Mouse (Mus musculus) layer of hippocampus, adult 11-12 months (tissue): Measurements from ENCODE around the gene Slc15a5.

Experiments
- DNase-seq: peaks from one replicate; pipeline ENCODE4 v3.0.0; 2022; ENCODE audit warnings: low spot score

The Slc15a5 gene

DNA sequence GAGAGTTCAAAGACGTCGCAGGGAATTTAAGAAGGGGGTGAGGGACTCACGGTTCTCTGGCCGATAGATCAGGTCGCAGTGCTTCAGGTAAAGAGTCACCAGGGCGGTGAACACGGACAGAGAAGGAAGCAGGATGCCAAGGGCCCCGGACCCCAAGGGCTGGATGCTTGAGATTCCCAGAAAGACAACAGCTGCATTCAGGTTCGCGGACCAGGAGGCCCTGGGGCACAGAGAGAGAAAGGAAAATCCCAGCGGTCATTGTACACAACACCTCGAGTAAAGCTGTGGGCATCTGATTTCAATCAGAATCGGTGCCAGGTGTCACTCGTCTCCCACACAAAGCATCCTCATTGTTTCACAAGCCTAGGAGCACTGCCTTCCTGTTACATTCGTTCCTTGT lies 24.1 kb downstream of the Slc15a5 start:
- no peak for DNase-seq

DNA sequence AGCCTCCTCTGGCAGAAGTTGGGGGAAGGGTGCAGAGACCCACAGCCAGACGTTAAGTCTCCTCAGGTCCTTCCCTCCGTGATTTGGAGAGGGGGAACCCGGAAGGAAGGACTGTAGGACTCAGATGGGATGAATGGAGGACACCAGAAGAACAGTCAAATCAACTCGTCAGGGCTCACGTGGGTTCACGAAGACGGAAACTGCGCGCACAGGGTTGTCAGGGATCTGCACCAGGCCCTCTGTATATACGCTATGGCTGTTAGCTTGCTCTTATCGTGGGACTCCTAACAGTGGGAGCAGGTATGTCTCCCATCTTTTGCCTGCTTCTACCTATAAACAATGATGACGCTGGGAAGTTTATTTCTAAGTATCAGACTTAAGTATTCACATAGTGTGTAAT lies 24.8 kb downstream of the Slc15a5 start:
- DNase-seq = no peak

DNA sequence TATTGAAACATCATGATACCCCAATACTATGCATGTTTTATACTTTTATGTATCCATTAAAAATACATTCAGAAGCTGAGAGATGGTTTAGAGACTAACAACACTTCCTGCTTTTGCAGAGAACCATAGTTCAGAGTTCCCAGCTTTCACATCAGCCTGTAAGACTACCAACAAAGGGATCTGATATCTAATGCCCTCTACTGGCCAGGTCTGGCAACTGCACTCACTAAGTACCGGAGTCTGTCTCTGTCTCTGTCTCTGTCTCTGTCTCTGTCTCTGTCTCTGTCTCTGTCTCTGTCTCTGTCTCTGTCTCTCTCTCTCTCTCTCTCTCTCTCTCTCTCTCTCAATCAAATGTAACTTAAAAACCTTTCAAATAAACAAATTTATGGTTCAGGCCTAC lies 25.6 kb downstream of the Slc15a5 start:
- no peak for DNase-seq

DNA sequence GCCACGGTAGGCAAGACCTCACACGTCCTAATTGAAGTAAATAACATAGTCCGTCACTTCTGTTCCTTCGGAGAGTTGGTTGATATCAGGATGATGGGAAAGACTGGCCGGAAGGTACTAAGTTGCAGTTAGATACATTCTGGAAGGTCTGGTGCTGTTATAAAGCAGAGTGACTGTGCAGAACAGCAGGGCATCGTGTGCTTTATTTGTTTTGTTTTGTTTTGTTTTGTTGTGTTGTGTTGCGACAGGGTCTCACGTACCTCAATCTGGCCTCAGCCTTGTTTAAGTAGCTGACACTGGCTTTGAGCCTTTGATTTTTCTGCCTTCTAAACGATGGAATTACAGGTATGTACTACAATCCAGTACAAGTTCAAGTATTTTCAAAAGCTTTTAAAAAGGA lies 26.0 kb downstream of the Slc15a5 start:
- DNase-seq = no peak

DNA sequence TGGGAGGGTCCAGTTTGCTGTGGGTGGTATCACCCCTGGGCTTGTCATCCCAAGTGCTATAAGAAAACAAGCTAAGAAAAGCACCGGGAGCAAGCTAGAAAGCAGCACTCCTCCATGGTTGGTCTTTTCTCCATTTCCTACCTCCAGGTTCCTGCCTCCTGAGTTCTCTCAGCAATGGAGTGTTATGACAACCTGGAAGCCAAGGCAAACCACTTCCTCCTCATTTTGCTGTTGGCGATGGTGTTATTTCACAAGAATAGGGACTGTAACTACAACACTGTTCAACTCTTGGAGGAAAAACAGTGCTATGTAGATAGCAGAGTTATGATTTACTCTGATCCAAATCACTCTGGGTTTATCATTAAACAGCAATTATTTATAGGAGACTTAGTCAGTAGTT lies 34.4 kb downstream of the Slc15a5 start:
- no peak for DNase-seq

DNA sequence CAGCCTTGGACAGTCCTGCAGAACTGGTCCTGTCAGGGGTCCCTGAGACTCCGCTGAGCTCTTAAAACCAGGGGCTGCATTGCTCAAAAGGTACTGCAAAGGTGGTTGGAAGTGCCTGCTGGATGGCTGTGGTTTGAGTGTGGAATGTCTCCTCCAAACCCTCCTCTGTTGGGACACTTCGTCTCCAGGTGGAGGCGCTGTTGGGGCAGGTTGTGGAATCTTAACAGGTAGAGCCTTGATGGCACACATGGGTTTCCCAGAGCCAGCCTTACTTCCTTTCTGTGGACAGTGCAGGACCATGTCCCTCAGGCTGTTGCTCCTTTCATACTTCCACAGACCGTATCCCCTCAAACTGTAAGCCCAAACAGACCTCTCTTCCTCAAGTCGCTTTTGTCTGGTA lies 36.8 kb downstream of the Slc15a5 start:
- no peak for DNase-seq

DNA sequence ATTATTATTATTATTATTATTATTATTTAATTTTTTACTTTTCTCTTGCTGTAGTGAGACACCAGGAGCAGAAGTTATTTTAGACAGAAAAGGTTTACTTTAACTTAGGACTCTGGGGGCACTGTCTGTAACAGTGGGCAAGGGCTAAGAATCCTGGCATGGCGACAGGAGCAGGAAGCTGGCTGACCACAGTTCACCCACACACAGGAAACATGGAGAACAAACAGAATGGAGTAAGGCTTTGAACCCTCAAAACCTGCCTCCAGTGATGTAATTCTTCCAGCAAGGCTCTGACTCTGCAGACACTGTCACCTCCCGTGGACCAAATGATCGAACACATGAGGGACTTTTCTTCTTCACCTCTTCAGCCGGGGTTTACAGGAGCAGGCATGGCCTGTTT lies 37.9 kb downstream of the Slc15a5 start:
- no peak for DNase-seq

DNA sequence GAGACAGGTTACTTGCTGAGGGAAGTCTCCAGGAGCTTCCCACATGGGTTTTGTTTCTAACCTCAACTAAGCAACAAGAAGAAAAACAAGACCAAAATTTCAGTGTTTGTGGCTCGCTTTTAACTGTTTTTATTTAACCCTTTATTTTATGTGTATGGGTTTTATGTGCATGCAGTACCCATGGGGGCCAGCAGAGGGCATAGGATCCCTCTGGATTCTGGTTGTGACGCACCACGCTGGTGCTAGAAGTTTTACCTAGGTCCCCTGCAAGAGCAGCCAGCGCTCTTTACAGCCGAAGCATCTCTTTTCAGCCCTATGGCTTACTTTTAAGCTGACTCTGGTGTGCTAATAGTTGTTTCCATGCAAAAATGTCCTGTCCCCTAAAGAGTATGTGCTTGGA lies 42.1 kb downstream of the Slc15a5 start:
- DNase-seq = no peak

DNA sequence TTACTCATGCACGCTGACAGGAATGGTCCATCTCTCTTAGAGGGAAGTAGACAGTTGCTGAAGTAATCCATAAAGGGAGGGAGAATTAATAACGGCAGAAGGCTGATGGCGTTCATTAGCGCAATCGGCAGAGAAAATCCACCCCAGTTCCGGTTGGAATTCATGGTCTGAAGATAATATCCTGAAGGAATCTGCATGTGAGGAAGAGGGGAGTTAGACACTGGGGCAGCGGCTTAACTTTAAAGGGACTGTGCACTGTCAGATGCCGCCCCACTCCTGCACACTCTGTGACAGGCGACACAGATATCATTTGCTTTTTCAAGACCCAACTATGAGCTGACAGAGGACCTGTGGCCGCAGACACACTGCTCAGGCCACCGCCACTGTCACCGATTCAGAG lies 42.8 kb downstream of the Slc15a5 start:
- DNase-seq = no peak

DNA sequence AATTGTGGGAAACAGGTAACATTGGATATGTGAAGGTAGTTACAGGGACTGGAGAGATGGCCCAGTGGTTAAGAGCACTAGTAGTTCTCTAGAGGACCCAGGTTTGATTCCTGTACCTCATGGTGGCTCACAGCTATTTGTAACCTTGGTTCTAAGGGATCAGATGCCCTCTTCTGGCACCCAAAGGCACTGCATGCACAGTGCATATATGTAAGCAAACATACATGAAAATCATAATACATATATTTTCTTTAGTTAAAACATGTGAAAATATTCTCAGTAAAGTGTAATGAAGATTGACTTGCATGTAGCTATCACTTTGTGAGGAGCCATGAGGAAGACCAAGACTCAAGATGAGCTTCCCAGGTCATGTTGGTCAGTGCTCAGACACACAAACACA lies 62.8 kb downstream of the Slc15a5 start:
- no peak for DNase-seq

DNA sequence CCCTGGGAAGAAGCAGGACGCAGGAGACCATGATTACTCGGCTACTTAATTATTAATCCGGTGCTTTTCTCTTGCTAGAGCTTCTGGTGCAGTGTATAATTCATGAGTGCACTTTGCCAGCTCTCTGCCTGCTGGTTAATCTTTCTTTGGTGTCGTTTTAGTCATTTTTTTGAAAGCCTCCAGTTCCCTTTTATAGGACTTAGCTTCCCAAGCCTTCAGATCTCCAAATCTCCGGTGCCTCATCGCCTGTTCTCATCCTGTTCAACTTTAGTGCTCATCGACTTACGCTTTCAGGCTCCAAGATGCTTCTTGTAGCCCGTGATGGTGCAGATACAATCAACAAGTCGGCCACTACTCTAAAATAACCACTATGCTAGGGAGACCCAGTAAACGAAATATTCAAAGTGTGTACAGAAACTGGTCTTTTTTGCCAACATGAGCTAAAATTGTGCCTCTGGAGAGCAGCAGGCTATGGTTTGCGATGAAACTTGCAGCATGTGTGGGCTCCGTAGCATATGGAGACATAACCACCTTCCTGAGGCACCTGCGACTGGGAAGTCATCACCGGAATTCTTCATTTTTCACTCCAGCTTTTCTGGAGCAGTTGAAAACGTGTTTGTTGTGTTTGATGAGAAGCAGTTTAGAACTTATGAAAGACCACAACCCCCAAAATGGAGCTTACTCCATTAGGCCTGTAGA lies 64.6 kb downstream of the Slc15a5 start:
- peak; percentile 6 for DNase-seq

DNA sequence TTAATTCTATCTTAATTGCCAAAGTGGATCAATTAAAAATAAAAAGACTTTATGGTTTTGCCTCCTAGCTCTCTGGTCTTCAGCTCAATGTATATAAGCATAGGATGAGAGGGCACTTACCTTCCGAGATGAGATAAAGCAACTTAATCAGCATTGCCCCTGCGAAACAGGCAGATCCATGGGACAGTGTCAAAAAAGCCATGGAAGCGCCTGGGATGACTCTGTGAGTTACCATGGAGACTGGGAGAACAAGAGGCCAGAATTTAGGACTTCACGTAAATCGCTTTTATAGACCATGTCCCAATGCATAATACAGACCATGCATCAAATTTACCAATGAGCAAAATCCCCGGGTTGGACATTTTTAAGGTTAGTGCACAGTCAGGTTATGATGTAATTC lies 67.8 kb downstream of the Slc15a5 start:
- DNase-seq = no peak

DNA sequence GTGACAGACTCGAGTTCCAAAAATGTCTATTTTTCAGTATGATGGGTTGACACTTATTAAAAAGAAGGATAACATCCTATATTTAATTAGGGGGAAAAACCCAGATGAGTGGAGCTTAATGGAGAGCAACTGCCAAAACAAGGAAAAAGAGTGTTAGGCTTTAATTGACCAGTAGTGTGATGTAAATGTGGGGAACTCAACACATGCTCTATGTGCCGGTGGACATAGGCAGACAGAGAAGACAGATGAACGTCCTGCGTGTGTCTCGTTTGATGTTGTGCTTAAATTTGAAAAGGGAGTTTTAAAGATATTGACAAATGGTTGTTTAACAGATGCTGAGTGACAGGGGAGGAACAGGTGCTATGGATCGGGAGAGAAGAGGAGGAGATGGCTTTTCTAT lies 72.0 kb downstream of the Slc15a5 start:
- no peak for DNase-seq

DNA sequence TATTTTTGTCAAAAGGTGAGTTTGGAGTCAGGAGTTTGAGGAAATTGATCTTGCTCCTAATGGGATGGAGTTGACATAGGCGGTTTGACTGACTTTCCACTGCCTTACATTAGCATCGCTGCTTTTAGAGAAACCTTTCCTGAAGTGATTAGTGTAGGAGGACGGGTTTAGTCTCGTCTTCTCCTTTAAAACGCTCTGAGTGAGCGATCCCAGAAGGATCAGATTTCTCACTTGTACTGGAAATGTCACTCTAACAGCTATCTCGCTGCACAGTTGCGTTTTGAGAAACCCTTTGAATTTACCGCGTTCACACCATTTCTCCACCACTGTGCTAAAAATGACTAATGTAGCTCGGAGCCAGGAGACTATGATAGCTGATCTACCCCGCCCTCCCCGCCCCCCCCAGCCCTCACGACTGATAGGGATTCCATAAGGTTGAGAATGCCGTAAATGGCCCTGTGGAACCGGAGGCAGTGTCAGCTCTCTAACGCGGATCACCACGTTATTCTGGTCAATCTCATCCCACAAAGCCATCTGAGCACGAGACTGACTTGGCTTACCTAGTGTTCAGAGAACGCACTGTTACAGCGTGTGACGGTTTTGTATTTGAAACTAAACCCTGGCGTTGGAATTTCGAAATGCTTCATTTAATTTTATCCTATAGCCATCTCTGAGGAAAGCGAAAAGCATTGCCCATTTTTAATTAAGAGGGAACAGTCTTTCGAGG lies 73.0 kb downstream of the Slc15a5 start:
- no peak for DNase-seq

DNA sequence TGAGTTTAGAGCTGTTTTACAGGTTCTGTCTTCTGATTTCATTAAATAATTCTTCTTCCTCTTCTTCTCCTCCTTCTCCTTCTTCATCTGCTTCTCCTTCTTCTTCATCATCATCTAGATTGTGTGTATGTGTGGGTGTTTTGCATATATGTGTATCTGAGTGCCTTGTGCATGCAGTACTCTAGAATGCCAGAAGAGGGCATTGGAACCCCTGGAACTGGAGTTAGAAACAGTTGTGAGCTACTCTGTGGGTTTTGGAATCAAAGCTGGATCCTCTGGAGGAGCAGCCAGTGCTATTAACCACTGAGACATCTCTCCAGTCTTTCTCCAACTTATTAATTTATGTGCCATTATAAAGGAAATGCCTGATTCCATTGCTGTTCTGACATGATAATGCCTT lies 89.9 kb downstream of the Slc15a5 start:
- DNase-seq = no peak

DNA sequence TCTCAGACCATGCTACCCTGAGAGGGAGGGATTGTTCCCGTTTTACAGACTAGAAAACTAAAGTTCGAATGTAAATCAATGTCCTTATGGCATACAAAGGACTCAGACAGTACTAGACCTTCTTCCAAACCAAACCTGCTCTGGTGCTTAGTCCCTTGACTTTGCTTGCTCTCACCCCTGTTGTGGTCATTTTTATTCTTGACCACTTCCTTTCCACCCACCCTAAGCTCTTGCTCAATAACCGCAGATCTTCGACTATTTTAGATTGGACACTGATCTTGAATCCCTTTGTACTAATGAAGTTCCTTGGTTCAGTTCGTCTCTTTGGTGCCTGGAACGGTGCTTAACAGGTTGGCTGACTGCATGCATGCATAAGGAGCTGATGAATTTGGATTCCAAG lies 94.5 kb downstream of the Slc15a5 start:
- no peak for DNase-seq

DNA sequence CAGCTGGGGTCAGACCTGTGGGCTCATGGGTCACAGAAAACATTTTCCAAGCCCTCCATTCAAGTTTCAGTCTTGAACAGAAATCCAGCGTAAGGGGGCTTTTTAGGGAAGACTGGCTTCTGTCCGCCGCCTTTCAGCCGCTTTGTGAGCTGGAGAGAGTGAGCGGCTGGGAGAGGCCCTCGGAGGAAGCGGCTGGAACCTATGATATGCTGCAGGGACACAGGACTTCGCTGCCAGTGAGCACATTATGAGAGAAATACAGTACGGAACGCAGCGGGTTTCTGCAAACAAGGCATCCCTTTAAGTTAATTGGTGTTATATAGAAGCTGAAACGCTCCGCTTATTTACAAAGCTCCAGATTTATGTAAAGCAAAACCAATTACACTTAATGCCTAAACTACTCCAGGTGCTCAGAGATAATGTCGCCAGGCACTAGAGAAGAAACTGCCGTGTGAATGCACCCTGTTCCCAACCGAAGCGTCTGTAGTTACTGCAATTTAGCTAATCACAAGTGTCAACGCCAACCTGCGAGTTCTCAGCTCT lies 97.5 kb downstream of the Slc15a5 start:
- DNase-seq = no peak

DNA sequence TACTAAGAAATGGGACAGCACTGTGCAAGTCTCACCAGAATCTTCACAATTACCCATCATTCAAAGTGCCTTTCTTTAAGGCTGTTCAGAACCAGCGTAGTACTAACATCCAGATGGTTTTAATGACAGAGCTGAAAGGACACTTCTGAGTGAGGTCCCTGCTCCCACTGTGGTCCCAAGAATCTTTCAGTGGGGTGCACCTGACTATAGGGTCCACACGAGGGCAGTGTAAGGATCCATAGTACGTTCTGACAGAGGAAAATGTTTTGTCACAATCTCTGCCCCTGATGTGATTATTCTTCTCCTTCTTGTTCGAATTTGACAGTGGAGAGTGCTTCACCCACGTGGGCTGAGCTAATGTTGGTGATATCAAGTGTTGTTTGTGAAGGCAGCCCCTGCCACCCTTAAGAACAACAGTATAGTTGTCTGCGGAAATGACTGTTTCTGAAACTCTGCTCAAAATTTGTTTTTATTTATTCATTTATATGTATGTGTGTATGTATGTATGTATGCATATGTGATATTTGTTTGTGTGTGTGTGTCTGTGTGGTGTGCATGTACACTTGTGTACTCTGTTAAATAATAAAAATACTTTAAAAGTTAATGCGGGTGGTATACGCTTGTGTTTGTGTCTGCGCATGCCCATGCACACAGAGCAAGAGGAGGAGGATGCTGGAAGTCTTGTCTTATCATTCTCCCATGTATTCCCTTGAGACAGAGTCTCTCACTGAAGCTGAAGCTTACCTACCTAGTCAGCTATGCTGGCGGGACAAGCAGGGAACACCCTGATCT lies 98.6 kb downstream of the Slc15a5 start:
- no peak for DNase-seq

DNA sequence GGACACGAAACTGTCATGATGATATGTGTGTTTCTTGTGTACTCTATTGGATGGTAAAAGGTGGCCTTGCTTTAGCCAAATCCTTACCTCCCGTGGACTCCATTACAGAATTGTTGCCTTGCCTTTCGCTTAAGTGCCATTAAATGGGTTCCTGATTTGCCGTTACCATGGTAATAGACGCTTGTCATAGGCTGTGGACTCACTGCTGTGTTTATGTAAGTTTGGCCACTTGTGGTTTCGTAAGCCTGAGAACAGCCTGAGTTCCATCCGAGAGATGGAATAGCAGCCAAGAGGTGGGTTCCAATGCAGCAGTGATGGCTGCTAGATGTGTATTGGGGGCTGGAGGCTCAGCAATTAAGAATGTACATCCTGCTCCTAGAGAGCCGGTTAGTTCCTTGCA lies 99.3 kb downstream of the Slc15a5 start:
- no peak for DNase-seq

DNA sequence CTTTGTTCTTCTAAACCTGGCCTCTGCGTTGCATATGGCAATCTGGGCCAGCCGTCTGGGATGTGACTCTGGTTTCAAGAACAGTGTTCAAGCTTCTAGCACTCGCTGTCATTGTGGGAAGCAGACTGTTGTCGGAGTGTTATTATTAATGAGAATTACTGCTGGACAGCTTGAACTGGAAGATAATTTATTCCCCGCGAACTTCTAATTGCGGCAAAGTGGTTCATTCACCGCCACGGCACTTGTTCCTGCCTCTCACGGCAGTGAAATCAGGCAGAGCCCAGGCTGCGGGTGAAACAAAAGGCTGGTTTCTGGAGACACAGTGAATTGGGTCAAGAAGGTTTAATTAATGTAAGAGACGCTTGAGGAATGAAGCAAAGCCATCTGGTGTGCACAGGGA lies 99.9 kb downstream of the Slc15a5 start:
- peak; percentile 20 for DNase-seq

DNA sequence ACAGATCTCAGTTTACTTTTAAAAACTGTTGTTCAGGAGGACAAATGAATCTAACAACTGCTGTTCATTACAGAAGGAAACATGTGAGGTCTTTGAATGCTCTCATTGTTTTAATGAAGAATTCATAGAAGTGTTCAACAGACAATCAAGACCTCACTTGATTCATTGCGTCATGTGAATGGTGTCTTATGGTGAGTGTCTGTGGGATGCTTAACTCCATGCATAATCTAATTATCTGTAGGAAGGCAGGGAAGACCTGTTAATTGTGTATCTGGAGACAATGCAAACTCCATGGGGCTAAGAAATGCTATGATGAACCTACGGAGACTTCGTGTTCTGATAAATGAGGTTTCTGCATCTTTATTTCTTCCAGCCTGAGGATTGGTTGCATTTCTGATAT lies 103.7 kb downstream of the Slc15a5 start:
- DNase-seq = no peak

DNA sequence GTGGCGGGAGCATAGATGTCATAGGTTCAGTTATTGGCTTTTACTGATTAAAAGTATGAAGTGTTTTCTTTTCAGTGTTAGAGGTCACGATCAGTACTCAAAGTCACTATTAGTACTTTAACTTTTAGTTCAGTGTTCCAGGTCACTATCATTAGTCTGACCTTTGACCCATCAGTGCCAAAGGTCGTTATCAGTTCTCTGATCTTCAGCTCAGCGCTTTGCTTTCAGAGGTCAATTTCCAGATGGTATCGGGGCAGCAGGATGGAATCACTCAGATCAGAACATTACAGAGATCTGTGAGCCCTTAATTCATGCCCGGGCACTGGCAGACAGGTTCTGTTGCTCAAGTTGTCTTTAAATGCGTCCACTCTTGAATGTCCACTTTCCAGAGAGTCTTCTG lies 116.0 kb downstream of the Slc15a5 start:
- DNase-seq = no peak

DNA sequence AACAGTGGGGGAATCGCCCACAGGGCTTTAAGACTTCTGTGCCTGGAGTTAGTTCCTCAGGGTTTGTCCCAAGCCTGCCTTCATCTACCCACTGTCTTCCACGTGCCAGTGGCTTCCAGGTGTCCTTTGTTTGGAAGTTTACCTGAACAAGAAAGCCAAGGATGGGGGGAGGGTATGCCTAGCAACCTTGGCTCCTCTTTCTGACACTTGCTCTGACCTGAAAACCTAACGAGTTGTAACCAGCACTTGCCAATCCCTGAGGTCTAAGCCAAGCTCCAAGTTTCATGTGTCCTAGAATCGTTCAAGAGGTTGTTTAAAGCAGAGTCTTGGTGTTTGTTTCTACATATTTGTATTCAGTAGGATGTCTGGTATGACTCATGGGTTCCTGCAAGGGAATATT lies 116.9 kb downstream of the Slc15a5 start:
- no peak for DNase-seq
